Mouse (Mus musculus) heart, embryonic 12.5 days (tissue): ENCODE results near the gene Dcdc2b. TPM values are rescaled to one million over a fixed set of nuclear protein-coding genes. Genes with fewer than 3 reads are reported as not detected.

ENCODE experiments used
- ATAC-seq: fragments of 200-750 bp; cut with Nextera tagmentation; 2 replicates; pipeline ENCODE4 v1.8.0; 2017; ENCODE audit warnings: moderate TSS enrichment, moderate library complexity; ENCODE audit not compliant: insufficient number of reproducible peaks, low FRiP score
- H3K27ac ChIP-seq: fragments of 300-500 bp; sonication (generic); 2 replicates; pipeline ENCODE4 v1.5.1; 2016; ENCODE audit warnings: mild to moderate bottlenecking, moderate library complexity; ENCODE audit not compliant: poor library complexity, severe bottlenecking
- H3K27me3 ChIP-seq: fragments of 300-500 bp; sonication (generic); replicated peaks from 2 replicates; pipeline ENCODE4 v1.6.1; 2016; ENCODE audit warnings: mild to moderate bottlenecking, moderate library complexity
- H3K36me3 ChIP-seq: fragments of 300-500 bp; sonication (generic); 2 replicates; pipeline ENCODE4 v1.6.1; 2016; ENCODE audit warnings: mild to moderate bottlenecking, moderate library complexity
- H3K4me1 ChIP-seq: fragments of 300-500 bp; sonication (generic); replicated peaks from 2 replicates; pipeline ENCODE4 v1.6.1; 2016; ENCODE audit warnings: mild to moderate bottlenecking
- H3K4me2 ChIP-seq: fragments of 300-500 bp; sonication (generic); 2 replicates; pipeline ENCODE4 v1.6.1; 2016; ENCODE audit warnings: mild to moderate bottlenecking, moderate library complexity
- H3K4me3 ChIP-seq: fragments of 300-500 bp; sonication (generic); 2 replicates; pipeline ENCODE4 v1.5.1; 2016; ENCODE audit warnings: mild to moderate bottlenecking
- H3K9ac ChIP-seq: fragments of 300-500 bp; sonication (generic); 2 replicates; pipeline ENCODE4 v1.6.1; 2016; ENCODE audit warnings: mild to moderate bottlenecking, moderate library complexity
- H3K9me3 ChIP-seq: fragments of 300-500 bp; sonication (generic); replicated peaks from 2 replicates; pipeline ENCODE4 v1.6.1; 2016; ENCODE audit warnings: mild to moderate bottlenecking, moderate library complexity
- WGBS: fragments of 180-500 bp; shearing (Covaris S2); methylation state at CpG from one replicate; pipeline ENCODE4 v1.1.7; 2016; 5-methylcytosine and 5-hydroxymethylcytosine counted together
- polyA plus RNA-seq: library from polyadenylated mRNA; unstranded; fragments of >200 nt; fragmentation: Nextera tagmentation; extraction: Ambion mirVana; gene quantifications from 2 replicates; pipeline ENCODE4 v1.2.1, GENCODE M21; 2016

Dcdc2b gene
- polyA plus RNA-seq = 0.82 and 1.4 TPM in 2 replicates

DNA sequence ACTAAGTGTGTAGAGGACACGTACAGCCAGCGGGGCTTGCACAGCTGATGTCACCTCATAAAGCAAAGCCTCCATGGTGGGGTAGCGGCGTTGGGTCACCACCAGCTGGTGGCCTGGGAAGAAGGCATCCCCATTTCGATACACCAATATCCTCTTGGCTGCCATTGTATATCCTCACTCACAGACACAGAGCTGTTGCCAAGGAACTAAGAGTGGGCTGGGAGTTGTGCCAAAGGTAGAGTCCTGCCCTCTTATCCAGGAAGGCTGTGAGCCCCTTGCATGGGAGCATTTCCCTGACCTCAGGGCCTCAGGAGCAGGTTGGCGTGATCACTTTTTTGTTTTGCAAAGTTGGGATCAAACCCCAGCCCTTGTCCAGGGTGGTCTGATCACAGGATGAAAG, at the start of gene Dcdc2b:
Gene Dcdc2b (minus strand): TSS at position 165 of the 400 bp plus-strand sequence.
- Histone ChIP-seq H3K4me2 (no peak within 1 kb of the TSS), H3K9me3 (no peaks in the 10 kb centered on the region), H3K36me3 (peaks cover 33% of the 10 kb centered on the region), H3K4me1 (peaks cover 16% of the 10 kb centered on the region), H3K27ac (no peak within 1 kb of the TSS), H3K27me3 (no peaks in the 10 kb centered on the region), H3K4me3 (no peak within 1 kb of the TSS), H3K9ac (no peak within 1 kb of the TSS)
- ATAC-seq = no peak
- WGBS = 86% methylated on average over 6 of the region's 6 CpGs

DNA sequence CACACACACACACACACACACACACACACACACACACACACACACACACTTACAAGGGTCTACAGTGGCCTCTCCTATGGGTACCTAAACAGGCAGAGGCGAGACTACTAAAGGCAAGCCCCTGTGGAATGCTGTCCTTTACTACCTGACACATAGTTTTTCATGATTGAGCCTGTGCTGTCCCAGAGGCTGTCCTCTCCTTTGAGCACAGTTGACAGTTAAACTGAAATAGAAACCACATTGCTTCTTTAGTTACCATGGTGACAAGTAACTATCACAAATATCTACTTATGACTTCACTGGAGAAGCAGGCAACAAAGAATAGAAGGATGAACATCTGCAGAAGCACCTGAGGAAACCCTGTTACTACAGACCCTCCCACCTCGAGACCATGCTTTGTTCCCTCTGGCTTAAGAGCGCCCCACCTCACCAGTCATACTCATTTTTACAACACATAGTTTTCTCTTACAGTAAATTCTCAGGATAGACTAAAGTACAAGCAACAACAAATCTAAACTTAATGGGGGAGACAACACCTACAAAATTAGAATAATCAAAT, 48.3 kb upstream of the Dcdc2b start:
- H3K36me3 ChIP-seq = peaks cover 72% of the 10 kb centered on the region
- 78% methylated on average over 3 of the region's 3 CpGs for WGBS
- no peak overlapping the region for H3K9ac ChIP-seq

DNA sequence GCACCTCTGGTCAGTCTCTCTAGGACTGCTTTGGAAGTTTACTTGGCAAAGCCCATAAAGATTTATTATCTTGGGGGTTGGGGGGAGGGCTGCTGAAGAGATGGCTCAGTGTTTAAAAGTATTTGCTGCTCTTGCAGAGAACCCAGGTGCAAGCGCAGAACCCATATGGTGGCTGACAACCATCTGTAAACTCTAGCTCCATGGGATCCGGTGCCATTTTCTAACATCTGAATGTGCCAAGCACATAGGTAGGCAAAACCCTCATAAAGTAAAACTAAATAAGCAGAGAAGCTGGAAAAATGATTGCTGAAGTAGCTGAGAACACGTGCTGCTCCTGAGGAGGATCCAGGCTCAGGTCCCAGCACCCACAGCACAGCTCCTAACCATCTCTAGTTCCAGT, 47.5 kb upstream of the Dcdc2b start:
- Histone ChIP-seq H3K4me3 (no peak overlapping the region), H3K4me1 (no peaks in the 10 kb centered on the region), H3K9me3 (no peaks in the 10 kb centered on the region), H3K27me3 (no peaks in the 10 kb centered on the region), H3K4me2 (no peak overlapping the region), H3K36me3 (peaks cover 73% of the 10 kb centered on the region), H3K9ac (no peak overlapping the region), H3K27ac (no peak overlapping the region)
- no peak for ATAC-seq
- WGBS = 93% methylated on average over 3 of the region's 3 CpGs

More for the DNA sequence above, 48.3 kb upstream of the Dcdc2b start:
- H3K4me3 ChIP-seq = no peak overlapping the region
- ATAC-seq = no peak
- H3K4me1 ChIP-seq = no peaks in the 10 kb centered on the region
- no peak overlapping the region for H3K4me2 ChIP-seq
- no peaks in the 10 kb centered on the region for H3K9me3 ChIP-seq
- H3K27ac ChIP-seq = no peak overlapping the region
- no peaks in the 10 kb centered on the region for H3K27me3 ChIP-seq

DNA sequence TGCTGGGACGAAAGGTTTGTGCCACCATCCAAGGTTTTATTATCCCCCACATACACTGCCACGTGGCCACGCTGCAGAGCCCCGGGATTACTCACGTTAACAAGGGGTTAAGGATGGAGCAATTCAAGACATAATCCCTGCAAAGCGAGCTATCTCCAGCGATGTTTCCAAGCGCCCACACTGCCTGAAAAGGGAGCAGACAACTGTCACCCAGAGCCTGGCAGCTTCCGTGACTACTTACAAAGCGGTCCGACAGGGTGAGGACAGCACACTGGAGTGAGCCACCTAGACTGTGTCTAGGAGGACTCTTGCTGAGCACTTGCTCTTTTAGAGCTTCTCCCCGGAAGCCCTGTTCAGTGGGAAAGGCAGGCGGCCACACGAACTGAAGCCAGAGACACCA, 40.7 kb upstream of the Dcdc2b start:
- H3K4me2 ChIP-seq = no peak overlapping the region
- ATAC-seq = no peak
- H3K4me3 ChIP-seq = no peak overlapping the region
- H3K4me1 ChIP-seq = no peaks in the 10 kb centered on the region
- H3K9me3 ChIP-seq = no peaks in the 10 kb centered on the region
- no peaks in the 10 kb centered on the region for H3K27me3 ChIP-seq
- no peak overlapping the region for H3K27ac ChIP-seq
- no peak overlapping the region for H3K9ac ChIP-seq
- H3K36me3 ChIP-seq = peaks cover 94% of the 10 kb centered on the region
- 89% methylated on average over 14 of the region's 14 CpGs for WGBS

DNA sequence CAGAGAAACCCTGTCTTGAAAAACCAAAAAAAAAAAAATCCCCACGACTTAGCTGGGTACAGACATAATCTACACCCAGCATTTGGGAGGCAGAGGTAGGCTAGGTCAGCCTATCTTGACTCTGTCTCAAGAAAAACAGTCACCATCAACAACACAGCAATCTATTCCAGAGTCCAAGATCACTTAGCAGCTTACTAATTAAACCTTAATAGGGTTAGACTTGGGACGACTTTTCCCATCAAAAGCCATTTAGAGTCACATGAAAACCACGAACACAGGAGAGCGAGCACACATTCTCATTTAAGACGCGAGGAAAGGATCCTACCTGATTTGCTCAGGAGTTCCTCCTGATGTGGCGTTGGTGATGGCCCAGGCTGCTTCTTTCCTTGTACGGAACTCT, 36.3 kb upstream of the Dcdc2b start:
- no peak for ATAC-seq
- Histone ChIP-seq H3K27ac (no peak overlapping the region), H3K4me2 (no peak overlapping the region), H3K4me1 (no peaks in the 10 kb centered on the region), H3K27me3 (no peaks in the 10 kb centered on the region), H3K4me3 (no peak overlapping the region), H3K9me3 (no peaks in the 10 kb centered on the region), H3K36me3 (peaks cover 95% of the 10 kb centered on the region), H3K9ac (no peak overlapping the region)
- WGBS = 95% methylated on average over 8 of the region's 8 CpGs

DNA sequence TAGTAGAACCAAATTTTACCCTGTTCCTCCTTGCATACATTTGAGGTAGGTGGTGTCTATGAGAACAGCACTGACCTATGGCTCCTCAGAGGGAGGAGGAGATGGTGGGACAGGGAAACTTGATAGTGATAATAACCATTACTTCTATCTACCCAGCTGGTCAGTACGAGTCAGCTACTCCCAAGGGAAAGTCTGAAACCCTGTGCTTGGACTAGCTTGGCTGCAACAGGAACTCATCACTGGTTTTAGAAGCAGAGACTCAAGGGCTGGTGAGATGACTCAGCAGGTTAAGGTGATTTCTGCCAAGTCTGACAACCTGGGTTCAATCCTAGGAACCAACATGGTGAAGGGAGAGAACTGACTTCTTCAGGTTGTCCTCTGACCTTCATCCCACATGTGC, 34.6 kb upstream of the Dcdc2b start:
- ATAC-seq = no peak
- H3K27ac ChIP-seq = no peak overlapping the region
- peaks cover 93% of the 10 kb centered on the region for H3K36me3 ChIP-seq
- H3K9me3 ChIP-seq = no peaks in the 10 kb centered on the region
- H3K4me3 ChIP-seq = no peak overlapping the region
- H3K27me3 ChIP-seq = no peaks in the 10 kb centered on the region
- no peaks in the 10 kb centered on the region for H3K4me1 ChIP-seq
- no peak overlapping the region for H3K4me2 ChIP-seq
- 73% methylated on average over 1 of the region's 1 CpGs for WGBS
- H3K9ac ChIP-seq = no peak overlapping the region

DNA sequence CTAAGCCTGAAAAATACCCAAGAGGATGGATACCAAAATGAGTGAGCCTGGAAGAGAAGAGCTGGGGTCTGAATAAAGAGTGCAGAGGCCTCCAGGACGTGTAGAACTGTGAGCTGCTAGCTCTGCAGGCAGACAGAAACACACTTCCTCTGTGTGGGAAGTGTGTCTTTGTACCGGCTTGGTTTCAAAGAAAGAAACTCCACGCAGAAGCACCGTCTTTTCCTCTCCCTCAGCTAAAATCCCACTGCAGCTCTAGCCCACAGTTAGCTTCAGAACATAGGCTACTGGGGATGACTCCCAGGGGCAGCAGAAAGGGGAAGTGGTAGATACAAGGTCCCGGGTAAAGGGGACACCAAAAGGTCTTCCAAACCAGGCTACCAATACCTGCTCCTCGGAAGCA, 31.1 kb upstream of the Dcdc2b start:
- H3K36me3 ChIP-seq = peaks cover 69% of the 10 kb centered on the region
- H3K27me3 ChIP-seq = no peaks in the 10 kb centered on the region
- WGBS = 93% methylated on average over 6 of the region's 6 CpGs
- no peak overlapping the region for H3K27ac ChIP-seq
- H3K9ac ChIP-seq = no peak overlapping the region
- 0 out of 2 replicates have a peak, but pooled peaks cover 5% of the 10 kb centered on the region for H3K4me1 ChIP-seq
- no peaks in the 10 kb centered on the region for H3K9me3 ChIP-seq
- H3K4me2 ChIP-seq = no peak overlapping the region
- ATAC-seq = no peak
- no peak overlapping the region for H3K4me3 ChIP-seq

DNA sequence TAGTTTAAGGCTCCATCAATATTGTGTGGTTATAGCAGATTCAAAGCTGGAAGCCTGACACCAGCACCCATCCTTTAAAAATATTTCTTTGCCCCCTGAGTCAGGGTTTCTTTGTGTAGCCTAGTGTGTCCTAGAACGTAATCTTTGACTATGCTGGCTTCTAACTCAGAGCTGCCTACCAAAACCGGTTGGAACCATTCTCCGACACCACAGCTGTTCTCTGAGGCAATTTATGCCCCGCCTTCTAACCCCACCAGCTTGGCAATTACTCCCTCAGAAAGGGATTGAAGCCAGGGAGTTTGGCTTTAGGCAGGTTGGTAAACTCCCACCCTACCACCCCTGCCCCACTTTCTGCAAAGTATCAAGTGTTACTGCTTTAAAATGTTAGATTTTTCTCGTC, 27.7 kb upstream of the Dcdc2b start:
- H3K27ac ChIP-seq = no peak overlapping the region
- H3K36me3 ChIP-seq = peaks cover 60% of the 10 kb centered on the region
- WGBS = 64% methylated on average over 5 of the region's 5 CpGs
- H3K4me1 ChIP-seq = peaks cover 27% of the 10 kb centered on the region
- no peak for ATAC-seq
- no peak overlapping the region for H3K4me3 ChIP-seq
- no peaks in the 10 kb centered on the region for H3K9me3 ChIP-seq
- H3K9ac ChIP-seq = no peak overlapping the region
- peak overlapping the region; percentile 35; the same call in 1 of the 2 replicates for H3K4me2 ChIP-seq
- H3K27me3 ChIP-seq = no peaks in the 10 kb centered on the region

DNA sequence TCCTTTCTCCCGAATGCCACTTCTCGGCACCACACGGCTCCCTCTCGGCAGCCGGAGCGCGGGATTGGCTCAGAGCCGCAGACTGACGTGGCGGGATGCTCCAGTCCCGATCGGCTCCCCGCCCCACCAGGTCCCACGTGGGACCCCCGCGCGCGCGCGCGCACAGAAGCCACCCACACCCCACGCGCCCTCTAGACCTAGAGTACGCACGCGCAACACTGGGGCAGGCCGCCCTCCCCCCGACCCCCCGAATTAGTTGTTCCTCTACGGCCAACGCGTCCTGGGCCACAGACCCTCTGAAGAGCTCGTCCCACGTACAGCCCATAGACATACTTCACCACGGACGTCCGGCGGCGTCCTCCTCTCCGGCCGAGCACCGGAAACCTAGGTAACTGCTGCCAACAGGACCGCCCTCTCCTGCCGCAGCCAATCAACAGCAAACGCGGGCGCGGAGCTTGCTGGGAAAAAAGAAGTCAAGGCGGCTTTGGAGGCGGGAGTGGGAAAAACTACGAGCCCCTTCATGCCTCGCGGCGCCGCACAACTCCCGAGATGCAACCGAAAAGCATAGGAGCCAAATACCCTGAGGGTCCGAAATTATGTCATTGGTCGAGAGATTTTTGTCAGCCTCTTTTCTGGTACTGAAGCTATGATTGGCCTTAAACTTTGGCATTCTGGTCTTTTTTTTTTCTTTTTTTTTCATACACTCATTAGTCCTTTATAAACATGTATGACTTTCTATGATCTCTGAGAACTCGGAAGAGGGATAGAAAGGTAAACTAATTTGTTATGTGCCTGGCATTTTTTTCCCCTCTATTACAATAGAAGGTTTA, 26.8 kb upstream of the Dcdc2b start, which contains the start of gene Txlna:
Gene Txlna (minus strand): TSS at position 428 of the 830 bp plus-strand sequence.
- Histone ChIP-seq H3K4me2 (peak within 1 kb of the TSS; percentile 97), H3K4me3 (peak within 1 kb of the TSS; percentile 77), H3K27me3 (no peaks in the 10 kb centered on the region), H3K4me1 (peaks cover 27% of the 10 kb centered on the region), H3K36me3 (peaks cover 60% of the 10 kb centered on the region), H3K9me3 (no peaks in the 10 kb centered on the region), H3K27ac (peak within 1 kb of the TSS; percentile 84), H3K9ac (peak within 1 kb of the TSS; percentile 94)
- under 1% methylated on average over 60 of the region's 60 CpGs for WGBS
- peak; percentile 96 for ATAC-seq

DNA sequence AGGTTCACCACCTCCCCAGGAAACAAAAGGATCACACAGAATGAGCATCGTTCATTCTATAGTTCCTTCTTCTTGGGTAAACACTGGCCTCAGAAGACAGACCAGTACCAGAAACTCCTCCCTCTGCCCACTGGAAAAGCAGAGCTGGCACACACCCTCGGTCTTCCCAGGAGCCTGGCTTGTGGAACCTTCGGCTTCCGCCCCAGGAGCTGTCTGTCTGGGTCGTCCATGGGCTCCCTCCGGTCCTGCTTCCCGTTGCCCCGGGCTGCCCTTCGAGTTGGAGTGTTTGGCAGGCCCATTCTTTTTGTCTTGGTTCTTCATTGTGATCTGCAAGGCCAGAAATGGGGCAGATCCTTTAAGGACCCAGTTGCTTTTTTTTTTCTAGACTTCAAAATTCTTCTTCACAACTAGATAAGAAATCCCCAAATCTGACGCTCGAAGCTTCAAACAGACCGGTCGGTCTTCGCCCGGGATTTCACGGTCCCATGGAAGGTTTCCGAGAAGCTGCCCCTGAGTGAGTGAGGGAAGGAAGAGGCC, 26.1 kb upstream of the Dcdc2b start:
- ATAC-seq = no peak
- peak overlapping the region; percentile 97 for H3K4me2 ChIP-seq
- H3K27me3 ChIP-seq = no peaks in the 10 kb centered on the region
- H3K9me3 ChIP-seq = no peaks in the 10 kb centered on the region
- peak overlapping the region; percentile 94 for H3K9ac ChIP-seq
- H3K4me1 ChIP-seq = peaks cover 27% of the 10 kb centered on the region
- H3K4me3 ChIP-seq = peak overlapping the region; percentile 77
- 6% methylated on average over 17 of the region's 17 CpGs for WGBS
- H3K27ac ChIP-seq = peak overlapping the region; percentile 84
- H3K36me3 ChIP-seq = peaks cover 59% of the 10 kb centered on the region

DNA sequence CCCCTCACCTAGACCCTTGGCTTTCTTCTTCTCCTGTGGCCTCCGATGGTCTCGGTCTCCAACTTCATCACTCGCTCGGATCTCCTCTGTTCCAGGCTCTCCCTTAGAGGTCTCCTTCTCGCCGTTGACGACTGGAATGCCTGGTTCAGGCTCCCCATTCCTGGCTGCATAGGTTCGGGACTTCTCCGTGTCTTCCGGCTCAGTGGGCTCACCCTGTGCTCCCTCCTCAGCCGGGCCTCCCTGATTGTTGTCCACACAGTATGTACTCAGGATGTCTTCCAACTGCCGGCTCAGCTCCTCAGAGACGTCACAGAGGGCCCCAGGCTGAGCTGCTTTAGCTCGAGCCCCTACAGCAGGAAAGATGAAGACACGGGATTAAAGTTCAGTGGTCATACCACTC, 25.2 kb upstream of the Dcdc2b start:
- ATAC-seq = no peak
- WGBS = 84% methylated on average over 15 of the region's 15 CpGs
- H3K9ac ChIP-seq = peak overlapping the region; percentile 94
- peaks cover 59% of the 10 kb centered on the region for H3K36me3 ChIP-seq
- H3K4me3 ChIP-seq = peak overlapping the region; percentile 77
- H3K4me2 ChIP-seq = peak overlapping the region; percentile 97
- H3K27me3 ChIP-seq = no peaks in the 10 kb centered on the region
- H3K9me3 ChIP-seq = no peaks in the 10 kb centered on the region
- peaks cover 27% of the 10 kb centered on the region for H3K4me1 ChIP-seq
- no peak overlapping the region for H3K27ac ChIP-seq
